Mouse (Mus musculus): Measurements from ENCODE around the gene Gm37419. TPM values are rescaled to one million over a fixed set of nuclear protein-coding genes. Genes with fewer than 3 reads are reported as not detected.

Gene Gm37419
- polyA plus RNA-seq (2016; fragmentation: Nextera tagmentation; extraction: Ambion mirVana) = not detected in 2 replicates

- no peaks in the 10 kb centered on the region for H3K36me3 ChIP-seq
- peak within 1 kb of the TSS; percentile 99 for H3K27ac ChIP-seq
- H3K4me3 ChIP-seq = peak within 1 kb of the TSS; percentile 64
- H3K27me3 ChIP-seq (ENCODE audit: low read depth, poor library complexity, severe bottlenecking) = peaks cover 38% of the 10 kb centered on the region
- WGBS = under 1% methylated on average over 68 of the region's 68 CpGs
- H3K4me1 ChIP-seq = peaks cover 46% of the 10 kb centered on the region
- no peaks in the 10 kb centered on the region for H3K9me3 ChIP-seq (replicated peaks)
- peak; percentile 88 for DNase-seq (ENCODE audit: low spot score)
Measured at GRCm38 (mm10) chr16:23988466-23989208, at the start of gene Gm37419, which contains the start of gene Bcl6. TSS of gene Gm37419 (plus strand) at chr16:23988482. TSS of gene Bcl6 (minus strand) at chr16:23988852.

GRCm38 (mm10) chr16:23944801-23945200 lies 43.5 kb upstream of the Gm37419 start:
- no peaks in the 10 kb centered on the region for H3K36me3 ChIP-seq
- H3K4me3 ChIP-seq = no peak overlapping the region
- 88% methylated on average over 3 of the region's 3 CpGs for WGBS
- no peak overlapping the region for H3K27ac ChIP-seq
- H3K9me3 ChIP-seq (replicated peaks) = no peaks in the 10 kb centered on the region
- H3K4me1 ChIP-seq = no peaks in the 10 kb centered on the region
- no peak for DNase-seq (ENCODE audit: low spot score)
- no peaks in the 10 kb centered on the region for H3K27me3 ChIP-seq (ENCODE audit: low read depth, poor library complexity, severe bottlenecking)

GRCm38 (mm10) chr16:23947654-23948053 lies 40.6 kb upstream of the Gm37419 start:
- 90% methylated on average over 6 of the region's 6 CpGs for WGBS
- H3K4me3 ChIP-seq = no peak overlapping the region
- H3K36me3 ChIP-seq = no peaks in the 10 kb centered on the region
- H3K27me3 ChIP-seq (ENCODE audit: low read depth, poor library complexity, severe bottlenecking) = no peaks in the 10 kb centered on the region
- H3K9me3 ChIP-seq (replicated peaks) = no peaks in the 10 kb centered on the region
- H3K27ac ChIP-seq = no peak overlapping the region
- H3K4me1 ChIP-seq = no peaks in the 10 kb centered on the region
- no peak for DNase-seq (ENCODE audit: low spot score)

DNA sequence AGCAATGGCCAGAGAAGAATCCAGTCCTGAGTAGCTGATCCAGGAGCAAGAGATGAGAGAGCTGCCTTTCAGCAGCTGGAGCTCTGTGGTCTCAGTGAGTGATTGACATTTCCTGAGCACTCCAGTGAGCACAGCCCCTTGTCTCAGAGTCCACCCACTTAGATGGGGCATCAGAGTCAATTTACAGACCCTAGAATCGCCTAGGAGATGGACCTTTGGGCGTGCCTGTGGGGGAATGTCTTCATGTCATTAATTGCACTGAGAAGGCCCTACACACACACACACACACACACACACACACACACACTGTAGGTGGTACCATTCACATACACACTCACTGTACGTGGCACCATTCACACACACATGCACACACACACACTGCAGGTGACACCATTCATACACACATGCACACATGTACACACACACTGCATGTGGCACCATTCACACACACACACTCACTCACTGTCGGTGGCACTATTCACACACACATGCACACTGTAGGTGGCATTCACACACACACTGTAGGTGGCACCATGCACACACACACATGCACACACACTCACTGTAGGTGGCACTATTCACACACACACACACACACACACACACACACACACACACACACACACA lies 36.1 kb upstream of the Gm37419 start:
- WGBS = 88% methylated on average over 4 of the region's 4 CpGs
- DNase-seq (ENCODE audit: low spot score) = no peak

DNA sequence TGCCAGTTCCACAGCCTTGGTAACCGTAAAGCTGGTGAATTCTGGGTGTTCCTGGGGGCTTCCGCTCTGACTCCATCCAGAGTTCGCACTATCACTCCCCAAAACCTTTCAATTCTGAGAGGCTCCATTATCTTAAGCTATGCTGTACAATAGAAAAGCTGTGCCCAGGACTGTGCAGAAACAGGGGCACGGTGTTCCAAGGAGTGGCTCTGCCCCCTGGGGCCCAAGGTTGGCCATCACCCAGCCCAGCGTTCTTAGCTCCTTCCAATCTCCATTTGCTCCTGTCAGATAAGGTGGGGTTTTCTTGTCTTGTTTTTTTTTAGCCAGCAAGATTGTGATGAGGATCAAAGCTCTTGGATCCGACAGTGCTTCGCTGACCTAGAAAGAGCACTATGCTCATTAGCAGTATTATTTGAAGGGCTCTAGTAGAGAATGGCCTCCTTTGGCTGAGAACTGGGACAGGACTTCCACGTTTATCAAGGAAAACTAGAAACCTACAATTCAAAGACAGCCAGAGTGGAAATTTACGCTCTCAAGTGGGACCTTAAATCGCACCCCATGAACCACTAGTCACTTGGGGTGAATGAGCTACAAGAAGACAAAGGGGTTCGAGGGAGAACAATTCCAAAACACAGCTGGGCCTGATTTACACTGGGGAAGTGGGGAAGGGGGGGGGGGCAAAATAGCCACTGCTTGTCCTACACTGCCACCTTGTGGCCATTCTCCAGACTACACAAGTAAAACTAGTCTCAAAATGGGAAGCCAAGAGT lies 34.9 kb upstream of the Gm37419 start:
- no peaks in the 10 kb centered on the region for H3K4me1 ChIP-seq

More for the DNA sequence above, 36.1 kb upstream of the Gm37419 start:
- H3K4me3 ChIP-seq = no peak overlapping the region
- H3K9me3 ChIP-seq (replicated peaks) = no peaks in the 10 kb centered on the region
- H3K27ac ChIP-seq = no peak overlapping the region
- H3K4me1 ChIP-seq = no peaks in the 10 kb centered on the region
- H3K36me3 ChIP-seq = no peaks in the 10 kb centered on the region
- no peaks in the 10 kb centered on the region for H3K27me3 ChIP-seq (ENCODE audit: low read depth, poor library complexity, severe bottlenecking)

DNA sequence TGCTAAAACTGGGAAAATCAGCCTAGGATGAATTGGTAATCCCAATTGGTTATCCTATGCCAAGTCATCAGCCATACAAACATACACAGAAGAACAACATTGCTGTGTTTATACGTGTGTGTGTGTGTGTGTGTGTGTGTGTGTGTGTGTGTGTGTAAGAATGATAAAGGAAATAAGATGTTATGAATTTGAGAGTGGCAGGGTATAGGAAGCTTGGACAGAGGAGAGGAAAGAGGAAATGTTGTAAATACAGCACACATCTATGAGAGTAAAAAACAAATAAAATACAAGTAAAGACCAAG lies 34.4 kb upstream of the Gm37419 start:
- no peaks in the 10 kb centered on the region for H3K9me3 ChIP-seq (replicated peaks)
- no peak overlapping the region for H3K4me3 ChIP-seq
- H3K36me3 ChIP-seq = no peaks in the 10 kb centered on the region
- H3K27me3 ChIP-seq (ENCODE audit: low read depth, poor library complexity, severe bottlenecking) = no peaks in the 10 kb centered on the region
- no peaks in the 10 kb centered on the region for H3K4me1 ChIP-seq
- DNase-seq (ENCODE audit: low spot score) = no peak
- H3K27ac ChIP-seq = no peak overlapping the region
- WGBS = 4% methylated on average over 1 of the region's 1 CpGs

More for the DNA sequence above, 34.9 kb upstream of the Gm37419 start:
- 53% methylated on average over 11 of the region's 11 CpGs for WGBS
- Histone ChIP-seq H3K9me3 (replicated peaks) (no peaks in the 10 kb centered on the region), H3K4me3 (no peak overlapping the region), H3K36me3 (no peaks in the 10 kb centered on the region), H3K27me3 (ENCODE audit: low read depth, poor library complexity, severe bottlenecking) (no peaks in the 10 kb centered on the region), H3K27ac (peak overlapping the region; percentile 43; the same call in 1 of the 2 replicates)
- peak; percentile 81 for DNase-seq (ENCODE audit: low spot score)

DNA sequence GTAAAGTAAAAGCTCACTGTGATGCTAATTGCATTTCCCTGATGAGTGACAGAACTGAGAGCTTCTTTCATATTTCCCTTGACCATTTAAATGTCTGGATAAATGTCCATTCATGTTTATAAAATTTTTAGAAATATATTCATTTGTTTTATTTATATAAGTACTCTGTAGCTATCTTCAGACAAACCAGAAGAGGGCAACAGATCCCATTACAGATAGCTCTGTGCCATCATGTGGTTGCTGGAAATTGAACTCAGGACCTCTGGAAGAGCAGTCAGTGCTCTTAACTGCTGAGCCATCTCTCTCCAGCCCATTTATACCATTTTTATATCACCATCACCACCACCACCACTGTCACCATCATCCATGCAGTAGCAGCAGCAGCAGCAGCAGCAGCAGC lies 29.3 kb upstream of the Gm37419 start:
- Histone ChIP-seq H3K4me3 (no peak overlapping the region), H3K9me3 (replicated peaks) (no peaks in the 10 kb centered on the region), H3K27me3 (ENCODE audit: low read depth, poor library complexity, severe bottlenecking) (no peaks in the 10 kb centered on the region), H3K27ac (no peak overlapping the region), H3K4me1 (peaks cover 3% of the 10 kb centered on the region; the same call in 1 of the 2 replicates), H3K36me3 (no peaks in the 10 kb centered on the region)
- DNase-seq (ENCODE audit: low spot score) = no peak

GRCm38 (mm10) chr16:23962401-23962800 lies 25.9 kb upstream of the Gm37419 start:
- peaks cover 5% of the 10 kb centered on the region; the same call in 1 of the 2 replicates for H3K4me1 ChIP-seq
- H3K4me3 ChIP-seq = no peak overlapping the region
- no peaks in the 10 kb centered on the region for H3K36me3 ChIP-seq
- no peak overlapping the region for H3K27ac ChIP-seq
- 78% methylated on average over 2 of the region's 2 CpGs for WGBS
- no peak for DNase-seq (ENCODE audit: low spot score)
- H3K9me3 ChIP-seq (replicated peaks) = no peaks in the 10 kb centered on the region
- no peaks in the 10 kb centered on the region for H3K27me3 ChIP-seq (ENCODE audit: low read depth, poor library complexity, severe bottlenecking)

- H3K27ac ChIP-seq = no peak overlapping the region
- H3K36me3 ChIP-seq = no peaks in the 10 kb centered on the region
- no peaks in the 10 kb centered on the region for H3K27me3 ChIP-seq (ENCODE audit: low read depth, poor library complexity, severe bottlenecking)
- no peak overlapping the region for H3K4me3 ChIP-seq
- 77% methylated on average over 22 of the region's 22 CpGs for WGBS
- no peak for DNase-seq (ENCODE audit: low spot score)
- peaks cover 5% of the 10 kb centered on the region; the same call in 1 of the 2 replicates for H3K4me1 ChIP-seq
- H3K9me3 ChIP-seq (replicated peaks) = no peaks in the 10 kb centered on the region
Measured at GRCm38 (mm10) chr16:23963896-23964668, 24.2 kb upstream of the Gm37419 start.

DNA sequence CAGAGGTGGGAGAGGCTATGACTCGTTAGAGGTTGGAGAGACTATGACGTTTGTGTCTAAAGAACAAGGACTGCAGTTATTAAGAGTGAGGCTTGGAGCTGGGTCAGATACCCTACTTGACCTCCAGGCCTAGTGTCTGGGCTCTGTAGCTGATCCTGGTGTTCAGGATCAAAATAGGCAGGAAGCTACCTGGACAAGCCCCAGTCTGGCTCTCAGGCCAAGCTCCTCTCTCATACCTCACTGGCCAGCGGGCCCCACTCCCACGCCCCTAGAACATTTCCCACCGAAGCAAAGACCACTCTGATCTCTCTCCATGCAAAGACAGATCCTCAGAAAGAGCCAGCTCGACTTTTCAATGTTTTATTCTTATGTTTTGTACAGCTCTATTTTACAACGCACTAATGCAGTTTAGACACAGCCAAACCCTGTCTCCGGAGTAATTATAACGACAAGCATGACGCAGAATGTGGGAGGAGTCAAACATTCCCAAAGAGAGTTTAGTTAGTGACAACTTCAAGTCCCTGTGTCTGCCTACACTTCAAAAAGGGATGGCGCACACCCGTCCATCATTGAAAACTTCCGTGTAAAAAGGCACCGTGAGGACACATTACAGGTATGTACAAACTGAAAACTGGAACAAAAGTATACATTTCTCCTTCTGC lies 23.4 kb upstream of the Gm37419 start:
- 88% methylated on average over 14 of the region's 14 CpGs for WGBS
- H3K27me3 ChIP-seq (ENCODE audit: low read depth, poor library complexity, severe bottlenecking) = no peaks in the 10 kb centered on the region
- no peak for DNase-seq (ENCODE audit: low spot score)
- no peaks in the 10 kb centered on the region for H3K9me3 ChIP-seq (replicated peaks)
- no peak overlapping the region for H3K27ac ChIP-seq
- H3K36me3 ChIP-seq = no peaks in the 10 kb centered on the region
- H3K4me3 ChIP-seq = no peak overlapping the region
- peaks cover 5% of the 10 kb centered on the region; the same call in 1 of the 2 replicates for H3K4me1 ChIP-seq

GRCm38 (mm10) chr16:23966066-23966465 lies 22.2 kb upstream of the Gm37419 start:
- WGBS = 88% methylated on average over 14 of the region's 14 CpGs
- Histone ChIP-seq H3K4me3 (no peak overlapping the region), H3K27me3 (ENCODE audit: low read depth, poor library complexity, severe bottlenecking) (no peaks in the 10 kb centered on the region), H3K4me1 (peaks cover 5% of the 10 kb centered on the region; the same call in 1 of the 2 replicates), H3K36me3 (no peaks in the 10 kb centered on the region), H3K27ac (no peak overlapping the region), H3K9me3 (replicated peaks) (no peaks in the 10 kb centered on the region)
- no peak for DNase-seq (ENCODE audit: low spot score)

DNA sequence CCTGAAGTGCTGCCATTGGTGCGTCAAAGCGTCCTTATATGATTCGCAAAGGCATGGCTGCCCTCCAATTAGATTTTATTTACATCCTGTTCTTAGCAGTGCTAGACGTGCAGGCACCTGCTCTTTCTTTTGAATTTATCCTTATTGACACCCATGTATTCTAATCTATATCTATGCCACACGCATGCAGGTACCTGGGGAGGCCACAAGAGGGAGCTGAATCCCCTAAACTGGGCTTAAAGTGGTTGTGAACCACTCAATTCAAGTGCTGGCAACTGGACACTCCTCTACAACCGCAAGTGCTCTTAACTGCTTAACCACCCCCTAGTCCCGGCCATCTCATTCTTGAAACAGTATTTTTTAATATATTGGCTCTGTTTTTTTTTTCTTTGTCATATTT lies 21.0 kb upstream of the Gm37419 start:
- Histone ChIP-seq H3K4me1 (peaks cover 5% of the 10 kb centered on the region; the same call in 1 of the 2 replicates), H3K36me3 (no peaks in the 10 kb centered on the region), H3K4me3 (no peak overlapping the region), H3K27me3 (ENCODE audit: low read depth, poor library complexity, severe bottlenecking) (no peaks in the 10 kb centered on the region), H3K27ac (no peak overlapping the region), H3K9me3 (replicated peaks) (no peaks in the 10 kb centered on the region)
- 88% methylated on average over 7 of the region's 7 CpGs for WGBS
- DNase-seq (ENCODE audit: low spot score) = no peak

Data from limb, embryonic 10.5 days (tissue).